Mouse (Mus musculus): ENCODE results near the gene Mindy1. TPM values are rescaled to one million over a fixed set of nuclear protein-coding genes. Genes with fewer than 3 reads are reported as not detected.

Gene Mindy1
- polyA plus RNA-seq, 1 experiment from 2014 or later: 72.6 TPM

DNA sequence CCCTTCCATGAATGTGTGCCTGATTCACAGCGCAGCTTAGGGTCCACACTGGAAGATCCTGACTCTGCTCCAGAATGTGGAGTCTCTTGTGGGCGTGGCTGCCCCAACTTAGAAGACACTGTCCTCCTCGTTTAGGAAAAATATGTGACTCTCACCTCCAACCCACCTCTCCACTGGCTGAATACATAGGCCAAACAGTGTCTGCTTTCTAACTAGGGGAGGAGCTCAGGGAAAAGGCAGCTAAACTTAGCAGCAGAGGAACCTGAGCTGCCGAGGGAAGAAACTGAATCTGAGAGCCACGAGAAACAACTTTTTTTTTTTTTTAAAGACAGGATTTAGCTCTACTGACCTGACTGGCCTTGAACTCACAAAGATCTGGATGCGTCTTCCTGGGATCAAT lies 6.0 kb upstream of the Mindy1 start:
- 55% methylated on average over 6 of the region's 6 CpGs for WGBS
- H3K9me3 ChIP-seq (replicated peaks; ENCODE audit: low read length): no peaks in the 10 kb centered on the region
- H3K9ac ChIP-seq (ENCODE audit: low read depth, low read length): no peak overlapping the region
- no peak for TF ChIP-seq CTCF (IDR thresholded peaks at IDR 0.05; ENCODE audit: low read depth)
- H3K4me2 ChIP-seq (ENCODE audit: low read length): no peak overlapping the region
- no peaks in the 10 kb centered on the region for H3K36me3 ChIP-seq (ENCODE audit: insufficient read depth, low read length)
- H3K27ac ChIP-seq: no peak overlapping the region
- H3K4me1 ChIP-seq (replicated peaks; ENCODE audit: insufficient read depth, low read length): no peaks in the 10 kb centered on the region
- H3K4me3 ChIP-seq (replicated peaks; ENCODE audit: low read depth, low read length): no peak overlapping the region
- no peaks in the 10 kb centered on the region for H3K27me3 ChIP-seq (ENCODE audit: insufficient read depth, low read length)
- DNase-seq (ENCODE audit: low spot score): peak; percentile 24
- ATAC-seq (replicated peaks; ENCODE audit: low FRiP score, low read depth): no peak

DNA sequence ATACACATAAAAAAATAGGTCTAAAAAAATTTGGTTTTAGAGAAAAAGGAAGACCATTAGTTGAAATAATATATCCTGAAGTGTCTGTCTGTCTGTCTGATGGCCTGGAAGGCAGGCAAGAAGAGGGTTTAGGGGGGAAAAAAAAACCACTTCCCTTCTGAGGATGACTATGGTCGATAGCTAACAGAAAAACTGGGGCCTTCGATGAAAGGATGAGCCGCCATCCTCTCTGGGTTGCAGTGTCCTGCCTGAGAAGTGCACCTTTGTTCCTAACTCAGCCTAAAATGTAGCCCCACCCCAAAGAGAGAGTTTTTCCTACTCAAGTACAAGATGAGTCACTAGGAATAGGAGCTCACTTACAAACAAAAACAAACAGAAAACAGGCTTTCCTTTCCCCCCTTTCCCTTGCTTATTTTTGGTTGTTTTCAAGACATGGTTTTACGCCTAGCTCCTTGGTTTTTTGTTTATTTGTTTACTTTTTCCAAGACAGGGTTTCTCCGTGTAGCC lies 4.7 kb upstream of the Mindy1 start:
- no peaks in the 10 kb centered on the region for H3K4me1 ChIP-seq (replicated peaks; ENCODE audit: insufficient read depth, low read length)
- DNase-seq (ENCODE audit: low spot score): no peak
- 62% methylated on average over 5 of the region's 5 CpGs for WGBS

GRCm38 (mm10) chr3:95277149-95277551 lies 4.0 kb upstream of the Mindy1 start:
- Histone ChIP-seq H3K27me3 (ENCODE audit: insufficient read depth, low read length) (no peaks in the 10 kb centered on the region), H3K36me3 (ENCODE audit: insufficient read depth, low read length) (no peaks in the 10 kb centered on the region), H3K4me1 (replicated peaks; ENCODE audit: insufficient read depth, low read length) (no peaks in the 10 kb centered on the region), H3K9me3 (replicated peaks; ENCODE audit: low read length) (no peaks in the 10 kb centered on the region), H3K4me2 (ENCODE audit: low read length) (no peak overlapping the region), H3K9ac (ENCODE audit: low read depth, low read length) (no peak overlapping the region), H3K27ac (no peak overlapping the region), H3K4me3 (replicated peaks; ENCODE audit: low read depth, low read length) (no peak overlapping the region)
- WGBS: 63% methylated on average over 1 of the region's 1 CpGs
- no peak for DNase-seq (ENCODE audit: low spot score)
- TF ChIP-seq CTCF (IDR thresholded peaks at IDR 0.05; ENCODE audit: low read depth): no peak
- ATAC-seq (replicated peaks; ENCODE audit: low FRiP score, low read depth): no peak

More for the DNA sequence above, 4.7 kb upstream of the Mindy1 start:
- H3K9ac ChIP-seq (ENCODE audit: low read depth, low read length): no peak overlapping the region
- no peaks in the 10 kb centered on the region for H3K27me3 ChIP-seq (ENCODE audit: insufficient read depth, low read length)
- H3K36me3 ChIP-seq (ENCODE audit: insufficient read depth, low read length): no peaks in the 10 kb centered on the region
- H3K4me2 ChIP-seq (ENCODE audit: low read length): no peak overlapping the region
- no peaks in the 10 kb centered on the region for H3K9me3 ChIP-seq (replicated peaks; ENCODE audit: low read length)
- TF ChIP-seq CTCF (IDR thresholded peaks at IDR 0.05; ENCODE audit: low read depth): no peak
- no peak for ATAC-seq (replicated peaks; ENCODE audit: low FRiP score, low read depth)
- H3K27ac ChIP-seq: no peak overlapping the region
- no peak overlapping the region for H3K4me3 ChIP-seq (replicated peaks; ENCODE audit: low read depth, low read length)

GRCm38 (mm10) chr3:95280747-95281146 lies 398 bp upstream of the Mindy1 start:
- H3K27ac ChIP-seq: peak overlapping the region; percentile 97
- H3K9me3 ChIP-seq (replicated peaks; ENCODE audit: low read length): no peaks in the 10 kb centered on the region
- no peaks in the 10 kb centered on the region for H3K36me3 ChIP-seq (ENCODE audit: insufficient read depth, low read length)
- H3K4me3 ChIP-seq (replicated peaks; ENCODE audit: low read depth, low read length): peak overlapping the region; percentile 58
- DNase-seq (ENCODE audit: low spot score): peak; percentile 57
- peak overlapping the region; percentile 75 for H3K4me2 ChIP-seq (ENCODE audit: low read length)
- H3K4me1 ChIP-seq (replicated peaks; ENCODE audit: insufficient read depth, low read length): peaks cover 15% of the 10 kb centered on the region
- no peak for ATAC-seq (replicated peaks; ENCODE audit: low FRiP score, low read depth)
- 0 out of 2 replicates have a peak, but pooled peaks have one; percentile 14 for TF ChIP-seq CTCF (IDR thresholded peaks at IDR 0.05; ENCODE audit: low read depth)
- no peaks in the 10 kb centered on the region for H3K27me3 ChIP-seq (ENCODE audit: insufficient read depth, low read length)
- peak overlapping the region; percentile 72 for H3K9ac ChIP-seq (ENCODE audit: low read depth, low read length)
- 11% methylated on average over 8 of the region's 8 CpGs for WGBS

GRCm38 (mm10) chr3:95282381-95282864 lies 1.3 kb downstream of the Mindy1 start:
- DNase-seq (ENCODE audit: low spot score) (peak; percentile 46), ATAC-seq (replicated peaks; ENCODE audit: low FRiP score, low read depth) (no peak)
- TF ChIP-seq CTCF (IDR thresholded peaks at IDR 0.05; ENCODE audit: low read depth): no peak
- Histone ChIP-seq H3K27ac (peak overlapping the region; percentile 97), H3K4me3 (replicated peaks; ENCODE audit: low read depth, low read length) (peak overlapping the region; percentile 58), H3K4me1 (replicated peaks; ENCODE audit: insufficient read depth, low read length) (peaks cover 20% of the 10 kb centered on the region), H3K27me3 (ENCODE audit: insufficient read depth, low read length) (no peaks in the 10 kb centered on the region), H3K9ac (ENCODE audit: low read depth, low read length) (peak overlapping the region; percentile 77), H3K4me2 (ENCODE audit: low read length) (peak overlapping the region; percentile 75), H3K36me3 (ENCODE audit: insufficient read depth, low read length) (0 out of 2 replicates have a peak, but pooled peaks cover 3% of the 10 kb centered on the region), H3K9me3 (replicated peaks; ENCODE audit: low read length) (no peaks in the 10 kb centered on the region)
- WGBS: 2% methylated on average over 11 of the region's 11 CpGs

GRCm38 (mm10) chr3:95282865-95283588 lies 1.9 kb downstream of the Mindy1 start:
- ATAC-seq (replicated peaks; ENCODE audit: low FRiP score, low read depth) (peak; percentile 77), DNase-seq (ENCODE audit: low spot score) (peak; percentile 95)
- WGBS: under 1% methylated on average over 50 of the region's 51 CpGs
- peak overlapping the region; percentile 77 for H3K9ac ChIP-seq (ENCODE audit: low read depth, low read length)
- H3K4me2 ChIP-seq (ENCODE audit: low read length): peak overlapping the region; percentile 75
- H3K4me3 ChIP-seq (replicated peaks; ENCODE audit: low read depth, low read length): peak overlapping the region; percentile 58
- TF ChIP-seq CTCF (IDR thresholded peaks at IDR 0.05; ENCODE audit: low read depth): peak; percentile 37
- peak overlapping the region; percentile 97 for H3K27ac ChIP-seq
- no peaks in the 10 kb centered on the region for H3K27me3 ChIP-seq (ENCODE audit: insufficient read depth, low read length)
- H3K9me3 ChIP-seq (replicated peaks; ENCODE audit: low read length): no peaks in the 10 kb centered on the region
- peaks cover 20% of the 10 kb centered on the region for H3K4me1 ChIP-seq (replicated peaks; ENCODE audit: insufficient read depth, low read length)
- peaks cover 6% of the 10 kb centered on the region; the same call in 1 of the 2 replicates for H3K36me3 ChIP-seq (ENCODE audit: insufficient read depth, low read length)

Measured in kidney, postnatal 0 days (tissue).